Mouse (Mus musculus) left cerebral cortex, adult 2 months (tissue): ENCODE data around the gene Mapk14. TPM values are rescaled to one million over a fixed set of nuclear protein-coding genes. Genes with fewer than 3 reads are reported as not detected.

Experiments
- DNase-seq, 2 experiments: peaks; one replicate each; pipeline ENCODE4 v3.0.0; 2021 to 2022; ENCODE audit warnings: low spot score in 2 of 2, mixed read lengths in 1 of 2; ENCODE audit errors: extremely low spot score in 1 of 2
- H3K27ac ChIP-seq: fragments of 200-600 bp; 2 replicates; pipeline ENCODE4 v1.8.1; 2022
- H3K4me3 ChIP-seq: fragments of 200-600 bp; 2 replicates; pipeline ENCODE4 v1.8.1; 2022
- CTCF ChIP-seq: fragments of 200-600 bp; IDR thresholded peaks from 2 replicates; pipeline ENCODE4 v1.8.1; 2022; ENCODE audit warnings: antibody characterized with exemption, mild to moderate bottlenecking, moderate library complexity
- intact Hi-C: fragments of 180-260 bp; cut with DNase I; formaldehyde crosslinking; loops from one replicate; pipeline ENCODE4 v1.15.1; 2025
- total RNA-seq, 2 experiments: library from RNA; stranded (reverse); gene quantifications; 2 replicates each; pipeline ENCODE4 v1.2.3; 2021

Gene Mapk14
- total RNA-seq, 2 experiments from 2014 or later: 86.2 to 88.2 TPM

- intact Hi-C loops: no loop called here
- no peak for TF ChIP-seq CTCF
These were observed 84.0 kb downstream of the Mapk14 start for GRCm38 (mm10) chr17:28775161-28775560.

DNA sequence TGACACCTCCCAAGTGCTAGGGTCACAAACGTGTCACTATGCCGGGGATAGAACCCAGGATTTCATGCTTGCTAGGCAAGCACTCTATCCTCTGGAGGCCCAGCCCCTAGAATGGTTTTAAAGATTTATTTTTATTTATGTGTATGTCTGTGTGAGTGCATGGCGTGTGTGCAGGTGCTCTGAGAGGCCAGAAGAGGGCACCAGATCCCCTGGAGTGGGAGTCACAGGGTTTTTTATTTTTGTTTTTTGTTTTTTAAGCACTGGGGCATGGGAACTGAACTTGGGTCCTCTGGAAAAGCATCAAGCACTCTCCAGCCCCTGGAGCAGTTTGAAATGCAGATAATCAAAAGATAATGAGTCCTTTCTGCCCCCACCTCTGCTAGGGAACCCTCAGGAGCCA, 85.7 kb downstream of the Mapk14 start:
- intact Hi-C loops: no loop called here
- DNase-seq: no peak
- peak; percentile 26 for TF ChIP-seq CTCF

More at GRCm38 (mm10) chr17:28775161-28775560, 84.0 kb downstream of the Mapk14 start:
- Histone ChIP-seq H3K4me3 (no peak overlapping the region), H3K27ac (no peak overlapping the region)
- no peak for DNase-seq

DNA sequence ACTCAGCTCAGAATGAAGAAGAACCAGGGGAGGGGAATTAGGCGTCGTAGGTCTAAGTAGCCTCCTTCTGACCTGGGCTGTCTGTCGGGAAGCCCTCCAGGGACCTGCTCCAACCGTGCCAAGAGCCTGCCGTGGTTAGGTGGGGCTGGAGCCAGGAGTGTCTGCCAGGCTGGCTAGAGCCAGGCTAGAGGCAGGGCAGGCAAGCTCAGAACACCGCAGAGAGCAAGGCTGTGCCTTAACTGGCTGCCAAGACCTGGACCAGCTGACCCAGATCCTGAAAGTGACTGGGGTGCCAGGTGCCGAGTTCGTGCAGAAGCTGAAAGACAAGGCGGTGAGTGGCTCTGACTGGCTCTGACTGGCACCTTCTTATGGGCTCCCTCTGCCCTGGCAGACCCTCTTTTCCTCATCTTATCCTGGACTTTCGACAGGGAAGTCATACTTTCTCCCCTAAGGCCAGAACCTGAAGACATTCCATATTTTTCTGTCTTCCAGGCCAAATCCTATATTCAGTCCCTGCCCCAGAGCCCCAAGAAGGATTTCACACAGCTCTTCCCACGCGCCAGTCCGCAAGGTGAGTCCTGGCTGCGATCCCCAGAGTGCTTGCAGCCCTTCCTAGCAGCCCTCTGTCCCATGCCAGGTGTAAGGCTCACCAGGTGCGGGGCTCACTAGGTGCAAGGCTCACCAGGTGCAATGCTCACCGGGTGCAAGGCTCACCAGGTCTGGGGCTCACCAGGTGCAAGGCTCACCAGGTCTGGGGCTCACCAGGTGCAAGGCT, 86.3 kb downstream of the Mapk14 start:
- Histone ChIP-seq H3K4me3 (no peak overlapping the region), H3K27ac (no peak overlapping the region)
- intact Hi-C loops: no loop called here
- peak in 1 of 2 experiments; percentile 20 for DNase-seq
- no peak for TF ChIP-seq CTCF

More for the DNA sequence above, 85.7 kb downstream of the Mapk14 start:
- H3K27ac ChIP-seq: no peak overlapping the region
- no peak overlapping the region for H3K4me3 ChIP-seq

DNA sequence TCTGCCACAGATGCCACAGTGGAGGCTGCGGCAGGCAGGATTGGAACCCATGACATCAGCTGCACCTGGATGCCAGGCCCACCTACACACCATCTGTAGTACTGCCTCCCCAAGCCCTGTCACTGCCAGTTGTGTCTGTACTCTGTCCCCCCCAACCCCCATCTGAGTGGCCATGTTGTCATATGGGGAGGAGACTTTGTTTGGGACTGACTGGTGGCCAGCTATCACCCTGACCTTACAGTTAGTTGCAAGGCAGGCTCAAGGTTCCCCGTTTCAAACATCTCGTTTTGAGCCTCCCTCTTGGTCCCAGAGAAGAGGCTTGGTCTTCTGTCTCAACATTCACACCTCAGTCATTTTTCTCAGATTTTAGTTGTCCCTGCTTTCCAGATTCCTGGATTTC, 88.6 kb downstream of the Mapk14 start:
- Histone ChIP-seq H3K4me3 (no peak overlapping the region), H3K27ac (no peak overlapping the region)
- TF ChIP-seq CTCF: no peak
- DNase-seq: no peak
- intact Hi-C loops: no loop called here

DNA sequence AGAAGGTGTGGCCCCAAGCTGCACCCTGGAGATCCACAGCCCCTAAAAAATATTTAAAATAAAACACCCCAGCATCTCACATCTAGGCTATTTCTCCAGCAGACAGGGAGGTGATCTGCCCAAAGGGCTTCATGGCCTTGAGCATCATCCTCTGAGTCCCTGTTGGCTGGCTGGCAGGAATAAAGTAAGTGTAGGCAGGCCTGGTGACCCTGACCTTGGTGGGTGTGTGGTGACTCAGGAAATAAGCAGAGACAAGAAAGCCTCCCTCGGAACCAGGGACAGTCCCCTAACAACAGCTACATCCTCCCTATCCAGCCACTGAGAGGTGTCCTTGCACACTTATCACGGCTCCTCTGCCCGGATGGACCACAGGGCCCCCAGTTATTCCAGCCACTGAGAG, 89.7 kb downstream of the Mapk14 start:
- intact Hi-C loops: no loop called here
- no peak for DNase-seq
- Histone ChIP-seq H3K27ac (no peak overlapping the region), H3K4me3 (no peak overlapping the region)
- TF ChIP-seq CTCF: no peak

- Histone ChIP-seq H3K27ac (no peak overlapping the region), H3K4me3 (no peak overlapping the region)
- DNase-seq: no peak
- no peak for TF ChIP-seq CTCF
- intact Hi-C loops: no loop called here
These were observed 90.3 kb downstream of the Mapk14 start for GRCm38 (mm10) chr17:28781290-28782045.

- intact Hi-C loops: no loop called here
- H3K27ac ChIP-seq: no peak overlapping the region
- no peak for DNase-seq
- H3K4me3 ChIP-seq: no peak overlapping the region
- no peak for TF ChIP-seq CTCF
These were observed 93.9 kb downstream of the Mapk14 start for GRCm38 (mm10) chr17:28785036-28785435.

GRCm38 (mm10) chr17:28787507-28787906, 96.4 kb downstream of the Mapk14 start:
- intact Hi-C loops: no loop called here
- TF ChIP-seq CTCF: no peak
- Histone ChIP-seq H3K4me3 (no peak overlapping the region), H3K27ac (no peak overlapping the region)
- no peak for DNase-seq

DNA sequence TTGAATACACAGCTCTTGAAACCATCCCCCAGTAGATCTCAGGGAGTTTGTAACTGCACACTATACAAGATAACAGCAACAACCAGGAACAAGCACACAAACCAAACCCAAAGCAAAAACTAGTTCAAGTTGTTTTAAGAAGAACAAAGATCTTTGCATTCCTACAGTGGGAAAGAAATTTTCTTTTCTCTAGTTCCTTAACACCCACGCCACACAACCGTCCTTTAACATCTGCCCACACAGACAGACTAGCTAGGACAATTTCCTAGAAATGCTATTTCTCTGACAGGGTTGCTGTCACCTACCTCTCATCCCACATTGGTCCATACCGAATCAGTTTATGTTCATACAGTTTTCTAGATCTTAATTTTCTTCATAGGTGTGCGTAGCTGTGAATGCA, 105.9 kb downstream of the Mapk14 start:
- Histone ChIP-seq H3K27ac (no peak overlapping the region), H3K4me3 (no peak overlapping the region)
- DNase-seq: no peak
- TF ChIP-seq CTCF: no peak
- intact Hi-C loops: no loop called here

Other genes starting within 250 kb of the Mapk14 start
- 10 to 100 TPM; 51.5 to 54.4 TPM for gene Fkbp5, start 173.8 kb upstream of the Mapk14 start, total RNA-seq
- not detected for gene Armc12, start 160.5 kb upstream of the Mapk14 start, total RNA-seq
- gene Clpsl2, start 141.9 kb upstream of the Mapk14 start, total RNA-seq: not detected
- not detected for gene Clps, start 130.6 kb upstream of the Mapk14 start, total RNA-seq
- gene Lhfpl5, start 115.7 kb upstream of the Mapk14 start, total RNA-seq: 1 to 10 TPM; 3.3 to 4.7 TPM
- gene Srpk1, start 68.6 kb upstream of the Mapk14 start, total RNA-seq: 100 to 1,000 TPM; 106 to 108 TPM
- 1 to 10 TPM; 7.4 to 7.7 TPM for gene Slc26a8, start 1.1 kb upstream of the Mapk14 start, total RNA-seq
- 1 to 10 TPM; 1.6 to 3.3 TPM for gene AC170998.1, start 34.8 kb downstream of the Mapk14 start, total RNA-seq
- gene Mapk13, start 78.0 kb downstream of the Mapk14 start, total RNA-seq: 1 to 10 TPM; 1.6 to 1.7 TPM
- gene Brpf3, start 109.8 kb downstream of the Mapk14 start, total RNA-seq: 10 to 100 TPM; 49.1 to 49.5 TPM
- under 1 TPM; 0.61 to 0.66 TPM for gene Pnpla1, start 167.1 kb downstream of the Mapk14 start, total RNA-seq
- gene 4930539E08Rik, start 224.0 kb downstream of the Mapk14 start, total RNA-seq: 10 to 100 TPM in 1 of 2 experiments, 1 to 10 TPM in 1; 9.4 to 11.2 TPM